Mouse (Mus musculus) inflammation-experienced regulatory T-cells, adult 6 months (primary cell): ENCODE results near the gene Cpa3. TPM values are rescaled to one million over a fixed set of nuclear protein-coding genes. Genes with fewer than 3 reads are reported as not detected.

Experiments used
- polyA plus RNA-seq, 3 experiments: library from polyadenylated mRNA; unstranded; fragments of 100-300 nt; shearing (Covaris generic); gene quantifications; one replicate each; pipeline ENCODE4 v1.2.1; 2017

Cpa3 gene
- polyA plus RNA-seq, 3 experiments from 2014 or later: 0.70 TPM; not detected in 2

Other genes with a start within 250 kb of the Cpa3 start
- 10 to 100 TPM; 20.5 to 37.9 (median 25.7) TPM for gene Hps3, start 206.9 kb downstream of the Cpa3 start, polyA plus RNA-seq
- 10 to 100 TPM; 62.5 to 86.2 (median 76.9) TPM for gene Hltf, start 184.4 kb downstream of the Cpa3 start, polyA plus RNA-seq
- gene Gyg, start 86.9 kb downstream of the Cpa3 start, polyA plus RNA-seq: 100 to 1,000 TPM in 2 of 3 experiments, 10 to 100 TPM in 1; 92.6 to 129 (median 107) TPM
- gene Cpb1, start 33.6 kb upstream of the Cpa3 start, polyA plus RNA-seq: not detected
- gene Agtr1b, start 125.0 kb upstream of the Cpa3 start, polyA plus RNA-seq: not detected